Mouse (Mus musculus) liver, postnatal 0 days (tissue): ENCODE results near the gene Dnajb11. TPM values are rescaled to one million over a fixed set of nuclear protein-coding genes. Genes with fewer than 3 reads are reported as not detected.
A peak's percentile ranks its signal among the peaks of the same experiment; 100 is the strongest.

Experiments
- ATAC-seq: fragments of 200-750 bp; cut with Nextera tagmentation; 2 replicates; pipeline ENCODE4 v1.8.0; 2017; ENCODE audit warnings: mild to moderate bottlenecking, moderate library complexity
- DNase-seq: peaks from one replicate; pipeline ENCODE4 v3.0.0-alpha.2; 2016
- H3K27ac ChIP-seq: fragments of 300-500 bp; sonication (generic); 2 replicates; pipeline ENCODE4 v1.5.1; 2014; ENCODE audit warnings: antibody characterized with exemption, moderate library complexity, mild to moderate bottlenecking, low read depth
- H3K27me3 ChIP-seq: fragments of 300-500 bp; sonication (generic); 2 replicates; pipeline ENCODE4 v1.6.1; 2014; ENCODE audit warnings: low read length, control low read depth, mixed read lengths; ENCODE audit not compliant: insufficient read depth
- H3K36me3 ChIP-seq: fragments of 300-500 bp; sonication (generic); replicated peaks from 2 replicates; pipeline ENCODE4 v1.6.1; 2014; ENCODE audit warnings: mild to moderate bottlenecking, control low read depth, low read length, moderate library complexity, mixed read lengths; ENCODE audit not compliant: insufficient read depth
- H3K4me1 ChIP-seq: fragments of 300-500 bp; sonication (generic); 2 replicates; pipeline ENCODE4 v1.6.1; 2014; ENCODE audit warnings: antibody characterized with exemption, mild to moderate bottlenecking, control low read depth; ENCODE audit not compliant: insufficient read depth
- H3K4me2 ChIP-seq: fragments of 300-500 bp; sonication (generic); 2 replicates; pipeline ENCODE4 v1.6.1; 2014; ENCODE audit warnings: low read depth, mild to moderate bottlenecking, low read length, moderate library complexity, mixed read lengths
- H3K4me3 ChIP-seq: fragments of 300-500 bp; sonication (generic); 2 replicates; pipeline ENCODE4 v1.5.1; 2014; ENCODE audit warnings: low read depth, low read length
- H3K9ac ChIP-seq: fragments of 300-500 bp; sonication (generic); replicated peaks from 2 replicates; pipeline ENCODE4 v1.6.1; 2014; ENCODE audit warnings: mild to moderate bottlenecking, moderate library complexity
- H3K9me3 ChIP-seq: fragments of 300-500 bp; sonication (generic); 2 replicates; pipeline ENCODE4 v1.6.1; 2016; ENCODE audit warnings: mild to moderate bottlenecking, control low read depth, low read length, mixed read lengths
- CTCF ChIP-seq: sonication (generic); IDR thresholded peaks from 2 replicates; pipeline ENCODE4 v1.5.1; 2016; ENCODE audit warnings: antibody characterized with exemption, low read depth
- EP300 ChIP-seq: IDR thresholded peaks from 2 replicates; pipeline ENCODE4 v1.6.1; 2016; ENCODE audit warnings: antibody characterized with exemption, low read depth, mild to moderate bottlenecking
- WGBS: fragments of 180-500 bp; shearing (Covaris S2); extraction: QIAGEN DNeasy Blood & Tissue Kit; methylation state at CpG from one replicate; pipeline ENCODE4 v1.1.7; 2014; ENCODE audit not compliant: insufficient replicate concordance; 5-methylcytosine and 5-hydroxymethylcytosine counted together
- polyA plus RNA-seq: library from polyadenylated mRNA; unstranded; fragments of >200 nt; fragmentation: Nextera tagmentation; extraction: Ambion mirVana; gene quantifications from 2 replicates; pipeline ENCODE4 v1.2.1, GENCODE M21; 2015

The Dnajb11 gene
- polyA plus RNA-seq, 1 experiment from 2014 or later, result 48.9 TPM

DNA sequence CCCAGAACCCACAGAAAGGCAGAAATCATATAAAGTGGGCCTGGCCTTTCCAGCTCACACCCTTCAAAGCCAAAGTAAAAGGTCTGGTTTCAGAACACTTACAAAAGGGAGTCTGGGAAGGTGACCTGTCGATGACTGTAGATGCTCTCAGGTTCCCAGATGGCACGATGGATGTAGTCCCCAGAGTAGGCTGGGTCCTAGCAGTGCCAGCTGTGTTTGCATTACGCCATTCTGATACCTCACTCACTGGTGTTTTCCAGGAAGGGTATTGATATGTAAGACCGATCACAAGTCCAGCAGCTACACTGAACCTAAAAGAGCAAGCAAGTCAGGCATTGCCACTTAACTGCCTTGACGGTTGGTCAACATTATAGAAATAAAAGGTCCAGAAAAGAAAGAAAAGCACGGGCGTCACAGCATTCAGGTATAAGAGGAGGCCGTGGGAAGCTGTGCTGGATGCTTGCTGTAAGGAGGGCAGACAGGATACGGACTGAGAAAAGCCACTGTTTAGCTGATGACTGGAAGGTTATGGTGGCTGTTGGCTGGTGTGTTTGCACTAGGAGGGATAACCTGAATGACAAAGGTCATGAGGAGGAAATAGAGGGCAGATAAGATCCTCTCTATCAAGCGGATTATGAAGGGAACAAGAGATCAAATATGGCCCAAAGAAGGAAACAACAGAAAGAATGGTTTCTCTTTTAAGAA lies 42.4 kb downstream of the Dnajb11 start:
- 55% methylated on average over 10 of the region's 10 CpGs for WGBS
- H3K4me3 ChIP-seq, result no peak overlapping the region
- ATAC-seq (peak; percentile 58), DNase-seq (peak; percentile 72)
- TF ChIP-seq CTCF, result no peak
- TF ChIP-seq EP300, result peak; percentile 4; the same call in 1 of the 2 replicates
- no peak overlapping the region for H3K4me2 ChIP-seq
- peak overlapping the region; percentile 82 for H3K27ac ChIP-seq
- no peaks in the 10 kb centered on the region; the same call in 1 of the 2 replicates for H3K36me3 ChIP-seq
- no peak overlapping the region for H3K9ac ChIP-seq
- no peaks in the 10 kb centered on the region for H3K9me3 ChIP-seq
- no peaks in the 10 kb centered on the region for H3K4me1 ChIP-seq
- no peaks in the 10 kb centered on the region for H3K27me3 ChIP-seq

DNA sequence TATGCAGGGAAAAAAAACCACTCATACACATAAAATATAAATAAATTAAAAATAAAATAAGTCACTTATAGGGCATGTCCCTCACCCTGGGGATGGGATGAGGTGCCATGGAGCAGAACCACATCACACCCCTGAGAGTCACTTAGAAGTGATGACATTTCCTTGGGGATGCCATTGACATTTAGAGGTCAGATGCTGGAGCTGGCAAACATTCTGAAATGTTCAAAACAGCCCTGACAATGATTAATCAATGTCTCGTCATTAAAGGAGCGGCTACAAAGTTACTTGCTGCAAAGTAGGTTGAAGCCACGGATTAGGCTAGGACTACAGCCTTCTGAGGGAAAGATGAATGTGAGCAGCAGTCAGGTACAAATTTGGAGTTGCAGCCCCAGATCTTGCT lies 43.7 kb downstream of the Dnajb11 start:
- Histone ChIP-seq H3K27me3 (no peaks in the 10 kb centered on the region), H3K9ac (no peak overlapping the region), H3K4me1 (no peaks in the 10 kb centered on the region), H3K36me3 (no peaks in the 10 kb centered on the region), H3K4me2 (no peak overlapping the region), H3K4me3 (no peak overlapping the region), H3K9me3 (no peaks in the 10 kb centered on the region), H3K27ac (peak overlapping the region; percentile 82)
- ATAC-seq, result no peak
- WGBS, result 58% methylated on average over 3 of the region's 3 CpGs
- TF ChIP-seq EP300, result peak; percentile 11; the same call in 1 of the 2 replicates
- TF ChIP-seq CTCF, result no peak
- no peak for DNase-seq

DNA sequence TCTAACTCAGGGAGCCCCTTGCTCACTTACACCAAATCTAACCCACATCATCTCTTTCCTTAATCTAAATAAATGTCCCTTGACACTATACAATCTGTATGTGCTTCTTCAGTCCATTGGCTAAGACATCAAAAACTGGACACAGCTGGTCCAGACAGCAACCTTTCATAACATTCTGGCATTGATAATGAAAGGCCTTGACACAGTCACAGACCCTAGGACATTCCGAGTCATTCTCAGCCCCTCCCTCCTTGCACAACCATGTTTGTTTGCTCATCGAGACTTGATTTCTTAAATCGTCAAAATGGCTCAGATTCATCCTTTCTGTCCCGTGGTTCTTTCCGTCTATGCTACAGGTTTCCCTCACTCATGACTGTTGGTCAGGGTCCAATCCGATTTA lies 51.6 kb downstream of the Dnajb11 start:
- TF ChIP-seq EP300, result no peak
- TF ChIP-seq CTCF, result no peak
- Histone ChIP-seq H3K27me3 (no peaks in the 10 kb centered on the region), H3K9me3 (no peaks in the 10 kb centered on the region), H3K36me3 (no peaks in the 10 kb centered on the region), H3K4me3 (no peak overlapping the region), H3K4me1 (no peaks in the 10 kb centered on the region), H3K4me2 (no peak overlapping the region), H3K27ac (no peak overlapping the region), H3K9ac (no peak overlapping the region)
- 72% methylated on average over 6 of the region's 6 CpGs for WGBS
- DNase-seq (no peak), ATAC-seq (no peak)

DNA sequence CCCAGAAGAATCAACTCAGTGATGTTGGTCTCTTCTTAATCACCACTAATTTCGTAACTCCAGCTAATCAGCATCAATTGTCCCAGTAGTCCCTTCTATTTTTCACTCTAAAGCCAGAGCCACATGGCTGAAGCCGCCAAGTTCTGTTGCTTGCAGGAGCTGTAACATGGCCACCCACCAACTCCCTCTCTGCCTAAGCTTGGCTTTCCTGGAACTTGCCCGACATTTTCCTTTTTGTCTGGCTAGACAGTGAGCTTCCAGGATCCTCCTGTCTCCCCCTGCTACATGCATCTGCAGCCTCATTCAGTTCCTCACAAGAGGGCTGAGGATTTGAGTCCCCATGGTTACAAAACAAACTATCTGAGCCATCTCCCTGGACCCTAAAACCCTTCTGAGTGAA lies 54.3 kb downstream of the Dnajb11 start:
- H3K36me3 ChIP-seq, result no peaks in the 10 kb centered on the region
- H3K9ac ChIP-seq, result no peak overlapping the region
- ATAC-seq (no peak), DNase-seq (no peak)
- no peaks in the 10 kb centered on the region for H3K9me3 ChIP-seq
- no peak overlapping the region for H3K4me3 ChIP-seq
- TF ChIP-seq EP300 (no peak), CTCF (no peak)
- 69% methylated on average over 3 of the region's 3 CpGs for WGBS
- no peak overlapping the region for H3K27ac ChIP-seq
- H3K4me2 ChIP-seq, result no peak overlapping the region
- no peaks in the 10 kb centered on the region for H3K4me1 ChIP-seq
- no peaks in the 10 kb centered on the region for H3K27me3 ChIP-seq

DNA sequence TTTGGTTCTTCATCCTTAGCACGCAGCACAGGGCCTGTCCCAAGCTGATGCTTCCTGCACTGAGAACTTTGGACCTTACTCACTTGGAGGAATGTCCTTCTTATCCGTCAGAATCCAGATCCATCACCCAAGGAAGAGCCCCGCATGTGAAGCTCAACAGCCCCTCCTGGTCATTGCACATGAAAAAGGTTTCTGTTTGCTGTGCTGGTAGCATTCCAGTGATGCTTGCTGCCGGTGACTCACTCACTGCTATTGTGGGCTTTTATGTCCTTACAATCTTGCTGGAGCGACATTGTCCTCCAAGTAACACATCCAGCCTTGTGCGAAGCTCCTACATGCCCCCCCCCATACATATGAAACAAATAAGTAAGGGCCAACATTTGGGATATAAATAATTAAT lies 55.2 kb downstream of the Dnajb11 start:
- H3K9me3 ChIP-seq, result no peaks in the 10 kb centered on the region
- no peak overlapping the region for H3K4me2 ChIP-seq
- no peak for ATAC-seq
- no peaks in the 10 kb centered on the region for H3K36me3 ChIP-seq
- H3K27me3 ChIP-seq, result no peaks in the 10 kb centered on the region
- TF ChIP-seq EP300, result no peak
- WGBS, result 74% methylated on average over 6 of the region's 6 CpGs
- no peak overlapping the region for H3K9ac ChIP-seq
- no peak overlapping the region for H3K4me3 ChIP-seq
- no peak for DNase-seq
- no peak overlapping the region for H3K27ac ChIP-seq
- no peaks in the 10 kb centered on the region for H3K4me1 ChIP-seq

DNA sequence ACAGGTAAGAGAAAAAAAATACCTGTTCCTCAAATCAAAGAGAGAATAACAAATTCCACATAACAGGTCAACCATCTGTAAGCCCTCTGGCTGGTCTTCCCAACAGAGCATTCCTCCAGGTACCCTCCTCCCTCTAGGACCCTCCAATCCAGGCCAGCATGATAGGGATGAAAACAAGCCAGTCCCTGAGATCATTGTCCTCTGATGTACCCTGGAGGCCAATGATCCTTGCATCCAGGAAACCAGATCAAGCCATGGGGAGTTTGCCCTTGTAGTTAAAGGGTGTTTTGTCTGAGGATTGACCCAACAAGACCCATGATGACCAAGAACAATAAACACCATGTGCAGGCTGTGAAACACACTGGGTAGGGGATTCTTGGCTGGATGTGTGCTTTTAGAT lies 56.6 kb downstream of the Dnajb11 start:
- DNase-seq, result no peak
- no peak overlapping the region for H3K4me3 ChIP-seq
- no peaks in the 10 kb centered on the region for H3K4me1 ChIP-seq
- peak overlapping the region; percentile 34; the same call in 1 of the 2 replicates for H3K27ac ChIP-seq
- no peaks in the 10 kb centered on the region for H3K36me3 ChIP-seq
- no peak overlapping the region for H3K4me2 ChIP-seq
- no peaks in the 10 kb centered on the region for H3K9me3 ChIP-seq
- peak; percentile 89 for ATAC-seq
- TF ChIP-seq CTCF (no peak), EP300 (peak; percentile 63; the same call in 1 of the 2 replicates)
- no peaks in the 10 kb centered on the region for H3K27me3 ChIP-seq
- H3K9ac ChIP-seq, result no peak overlapping the region
